Comparison of ENCODE assay signal across 10 mouse cellular contexts in the genomic region with DNA sequence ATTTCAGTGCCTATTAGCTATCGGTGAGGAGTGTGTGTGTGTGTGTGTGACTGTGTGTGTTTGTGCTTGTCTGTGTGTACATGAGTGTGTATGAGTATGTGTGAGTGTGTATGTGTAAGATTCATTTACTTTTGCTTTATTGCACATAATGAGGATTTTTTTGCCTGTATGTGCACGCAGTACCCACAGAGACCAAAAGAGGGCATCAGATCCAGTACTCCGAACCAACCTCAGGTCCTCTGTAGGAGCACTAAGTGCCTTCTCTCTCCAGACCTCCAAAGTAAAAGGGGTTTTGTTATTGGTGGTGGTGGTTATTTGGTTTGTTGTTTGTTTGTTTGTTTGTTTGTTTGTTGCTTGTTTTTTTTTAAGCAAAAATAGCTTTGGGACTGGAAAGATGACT. TPM values are rescaled to one million over a fixed set of nuclear protein-coding genes. Genes with fewer than 3 reads are reported as not detected.
DNase-seq lines count a peak whose midpoint lies in the region; TF ChIP-seq lines count a peak whose summit lies in the region.
"Had no signal": no experiment of that assay in that cellular context is flagged by ENCODE, and none has a peak within 500 bp of the region (broad histone marks: within the 10 kb centered on the region; RNA-seq: fewer than 3 reads in every experiment).

No protein-coding gene starts in this region.

- H3K27ac ChIP-seq in layer of hippocampus, adult 2 months = no peak overlapping the region
- H3K27ac ChIP-seq in MEL (ENCODE audit: control insufficient read depth, low read depth, low read length) = no peak overlapping the region
- H3K27ac ChIP-seq in limb, embryonic 10.5 days = no peak overlapping the region

- TF ChIP-seq EP300 in MEL (IDR thresholded peaks at IDR 0.05; ENCODE audit: low read depth in 1 of 2, low read length in 2 of 2) = no peak

- peak; percentile 53 for TF ChIP-seq RAD21 in MEL (IDR thresholded peaks at IDR 0.05; ENCODE audit: low read depth, low read length)

- H3K4me1 ChIP-seq in MEL (ENCODE audit: control insufficient read depth in 1 of 2, insufficient read depth in 2 of 2, low read length in 2 of 2) = no peaks in the 10 kb centered on the region
- peaks cover 4% of the 10 kb centered on the region; the same call in 1 of the 2 replicates for H3K4me1 ChIP-seq in limb, embryonic 10.5 days

- peaks cover 2 to 4% of the 10 kb centered on the region in 2 experiments; a peak in 2 of 4 replicates for H3K27me3 ChIP-seq in MEL (ENCODE audit: control insufficient read depth in 1 of 2, insufficient read depth in 2 of 2, low read length in 2 of 2)
- H3K27me3 ChIP-seq in limb, embryonic 10.5 days (ENCODE audit: low read depth, poor library complexity, severe bottlenecking) = no peaks in the 10 kb centered on the region

- no peak for TF ChIP-seq POLR2A in MEL (IDR thresholded peaks at IDR 0.05; ENCODE audit: control insufficient read depth in 1 of 2, insufficient read depth in 1 of 2, low read depth in 1 of 2, low read length in 2 of 2, poor library complexity in 1 of 2)

- intact Hi-C loops in gastrocnemius, postnatal 14 days (cut with DNase I; ENCODE audit: low total_unique reads) = no loop called here

- H3K36me3 ChIP-seq in MEL (ENCODE audit: control insufficient read depth in 1 of 2, insufficient read depth in 2 of 2, low read length in 2 of 2) = no peaks in the 10 kb centered on the region
- no peaks in the 10 kb centered on the region for H3K36me3 ChIP-seq in limb, embryonic 10.5 days

- no peaks in the 10 kb centered on the region for H3K79me2 ChIP-seq in MEL (ENCODE audit: control insufficient read depth, insufficient read depth, low read length, poor library complexity)

- peak; percentile 29 to 66 for DNase-seq in adrenal gland, adult (ENCODE audit: inconsistent age in 2 of 2, low spot score in 1 of 2)
- DNase-seq in adrenal gland, adult 8-10 months = no peak
- DNase-seq in layer of hippocampus, adult 2 months (ENCODE audit: low spot score in 2 of 2) = no peak
- no peak for DNase-seq in layer of hippocampus, adult 11-12 months (ENCODE audit: low spot score)
- DNase-seq in MEL (ENCODE audit: low read depth, low spot score) = peak; percentile 50
- DNase-seq in limb, embryonic 10.5 days (ENCODE audit: low spot score) = peak; percentile 40
- DNase-seq in adipocyte (ENCODE audit: low spot score) = no peak
- DNase-seq in gastrocnemius, postnatal 14 days = no peak

- H3K9ac ChIP-seq in MEL (ENCODE audit: control insufficient read depth, low read depth, low read length, poor library complexity, severe bottlenecking) = no peak overlapping the region

- WGBS in limb, embryonic 10.5 days = 63% methylated on average over 3 of the region's 3 CpGs

- no peaks in the 10 kb centered on the region for H3K9me3 ChIP-seq in MEL (replicated peaks; ENCODE audit: insufficient read depth, low read length)
- no peaks in the 10 kb centered on the region for H3K9me3 ChIP-seq in limb, embryonic 10.5 days (replicated peaks)

- peak; percentile 71 for TF ChIP-seq CTCF in layer of hippocampus, adult 2 months (conservative IDR thresholded peaks at IDR 0.05)
- TF ChIP-seq CTCF in MEL (IDR thresholded peaks at IDR 0.05 in 2 of 3, conservative IDR thresholded peaks at IDR 0.05 in 1 of 3; ENCODE audit: control insufficient read depth in 1 of 3, insufficient read depth in 1 of 3, low read depth in 2 of 3, low read length in 3 of 3, poor library complexity in 1 of 3, severe bottlenecking in 1 of 3) = peak; percentile 38 to 75 (median 75)

- H3K4me3 ChIP-seq in layer of hippocampus, adult 2 months = no peak overlapping the region
- no peak overlapping the region for H3K4me3 ChIP-seq in MEL (ENCODE audit: control insufficient read depth in 1 of 2, insufficient read depth in 1 of 2, low read depth in 2 of 2, low read length in 2 of 2)
- no peak overlapping the region for H3K4me3 ChIP-seq in limb, embryonic 10.5 days

TF ChIP-seq in MEL, 35 proteins besides CTCF, POLR2A, EP300 and RAD21:
- 0 out of 2 replicates have a peak, but pooled peaks have one; percentile 20 for TF ChIP-seq ZKSCAN1 (IDR thresholded peaks at IDR 0.05; ENCODE audit: low read depth, low read length)
- TF ChIP-seq CHD2 (IDR thresholded peaks at IDR 0.05; ENCODE audit: low read length) = no peak
- TF ChIP-seq ZC3H11A (IDR thresholded peaks at IDR 0.05; ENCODE audit: low read depth, low read length) = peak; percentile 31; the same call in 1 of the 2 replicates
- no peak for TF ChIP-seq USF1 (IDR thresholded peaks at IDR 0.05; ENCODE audit: low read depth, low read length)
- TF ChIP-seq GATA1 (IDR thresholded peaks at IDR 0.05; ENCODE audit: low read depth, low read length) = no peak
- no peak for TF ChIP-seq SIN3A (IDR thresholded peaks at IDR 0.05; ENCODE audit: low read length)
- TF ChIP-seq MYC (IDR thresholded peaks at IDR 0.05; ENCODE audit: low read depth, low read length) = no peak
- no peak for TF ChIP-seq POLR2AphosphoS5 (IDR thresholded peaks at IDR 0.05; ENCODE audit: borderline replicate concordance, low read depth, low read length)
- no peak for TF ChIP-seq MYB (IDR thresholded peaks at IDR 0.05; ENCODE audit: low read depth, low read length)
- TF ChIP-seq GABPA (IDR thresholded peaks at IDR 0.05; ENCODE audit: low read depth, low read length) = no peak
- TF ChIP-seq SMC3 (IDR thresholded peaks at IDR 0.05; ENCODE audit: low read depth, low read length) = peak; percentile 77
- no peak for TF ChIP-seq MEF2A (IDR thresholded peaks at IDR 0.05; ENCODE audit: extremely low read depth, insufficient replicate concordance, low read depth, low read length, poor library complexity, severe bottlenecking)
- no peak for TF ChIP-seq NRF1 (IDR thresholded peaks at IDR 0.05; ENCODE audit: insufficient read depth, low read depth, low read length, poor library complexity, severe bottlenecking)
- TF ChIP-seq NELFE (IDR thresholded peaks at IDR 0.05; ENCODE audit: low read depth, low read length) = no peak
- TF ChIP-seq CHD1 (IDR thresholded peaks at IDR 0.05; ENCODE audit: low read depth, low read length) = no peak

RNA-seq across cellular contexts. Expression of gene Best3, which starts 5.2 kb away (rescaled TPM):
- total RNA-seq in adrenal gland, adult 8-10 months (2022) = 1 to 10 TPM in 1 of 4 experiments, under 1 TPM in 3; 0.31 to 1.0 (median 0.69) TPM
- 1 to 10 TPM; 2.1 to 2.4 TPM for total RNA-seq in layer of hippocampus, adult 2 months (2021)
- total RNA-seq in MEL (2012; rRNA removed) = not detected in 2 replicates
- not detected for polyA plus RNA-seq in MEL (2012; ENCODE audit: insufficient read depth in 1 of 2, insufficient read length in 2 of 2, low read depth in 1 of 2, low replicate concordance in 2 of 2, missing spikeins in 1 of 2)
- polyA plus RNA-seq in limb, embryonic 10.5 days (2016; fragmentation: Nextera tagmentation; extraction: Ambion mirVana) = 0.05 TPM in 1 of 2 replicates, not detected in the other
- total RNA-seq in gastrocnemius, postnatal 14 days (2021) = 10 to 100 TPM in 1 of 2 experiments, 1 to 10 TPM in 1; 9.2 to 11.7 TPM

RNA-seq across cellular contexts. Expression of gene Gm10271, which starts 8.5 kb away (rescaled TPM):
- not detected for total RNA-seq in adrenal gland, adult 8-10 months (2022)
- total RNA-seq in layer of hippocampus, adult 2 months (2021) = not detected
- total RNA-seq in MEL (2012; rRNA removed) = not detected in 2 replicates
- not detected for polyA plus RNA-seq in MEL (2012; ENCODE audit: insufficient read depth in 1 of 2, insufficient read length in 2 of 2, low read depth in 1 of 2, low replicate concordance in 2 of 2, missing spikeins in 1 of 2)
- polyA plus RNA-seq in limb, embryonic 10.5 days (2016; fragmentation: Nextera tagmentation; extraction: Ambion mirVana) = not detected in 2 replicates
- not detected for total RNA-seq in gastrocnemius, postnatal 14 days (2021)
- polyA plus RNA-seq: C2C12; gonadal fat pad, adult 2 months had no signal

RNA-seq across cellular contexts. Expression of gene Rab3ip, which starts 30.3 kb away (rescaled TPM):
- 10 to 100 TPM; 32.8 to 50.0 (median 37.1) TPM for total RNA-seq in adrenal gland, adult 8-10 months (2022)
- 10 to 100 TPM; 64.2 to 70.9 TPM for total RNA-seq in layer of hippocampus, adult 2 months (2021)
- 15.2 and 16.8 TPM in 2 replicates for total RNA-seq in MEL (2012; rRNA removed)
- 10 to 100 TPM in 1 of 2 experiments, not detected in 1; 23.2 TPM for polyA plus RNA-seq in MEL (2012; ENCODE audit: insufficient read depth in 1 of 2, insufficient read length in 2 of 2, low read depth in 1 of 2, low replicate concordance in 2 of 2, missing spikeins in 1 of 2)
- 36.7 and 40.0 TPM in 2 replicates for polyA plus RNA-seq in limb, embryonic 10.5 days (2016; fragmentation: Nextera tagmentation; extraction: Ambion mirVana)
- total RNA-seq in gastrocnemius, postnatal 14 days (2021) = 10 to 100 TPM; 16.2 to 17.3 TPM

Comparison
In these comparisons a context has a peak if more than half of its experiments do, and no peak if none do; other contexts are left out.
1. DNase-seq: peak in adrenal gland, adult (2 of 2), MEL (single experiment) and limb, embryonic 10.5 days (single experiment); none in adrenal gland, adult 8-10 months (single experiment), layer of hippocampus, adult 2 months (0 of 2), layer of hippocampus, adult 11-12 months (single experiment), adipocyte (single experiment) and gastrocnemius, postnatal 14 days (single experiment).